Mouse (Mus musculus): ENCODE measurements around the gene Nit1.
"Not testable (repeated sequence)": the region's sequence is repeated elsewhere in the genome, so short reads cannot be mapped to it uniquely, and the experiment has no call there.

Nit1 gene

GRCm38 (mm10) chr1:171348665-171349064, 3.2 kb upstream of the Nit1 start:
- no peak for DNase-seq

GRCm38 (mm10) chr1:171346095-171346450, 627 bp upstream of the Nit1 start:
- peak; percentile 19 for DNase-seq

- peak; percentile 70 for DNase-seq
Measured at GRCm38 (mm10) chr1:171344715-171345114, 731 bp downstream of the Nit1 start.

- peak; percentile 86 for DNase-seq
Measured at GRCm38 (mm10) chr1:171343922-171344677, 1.3 kb downstream of the Nit1 start.

GRCm38 (mm10) chr1:171342262-171343207, 2.9 kb downstream of the Nit1 start:
- peak; percentile 82 for DNase-seq

- DNase-seq = peak; percentile 41
Measured at GRCm38 (mm10) chr1:171330216-171330560, 15.3 kb downstream of the Nit1 start.

- DNase-seq = peak; percentile 36
Measured at GRCm38 (mm10) chr1:171329433-171330215, 15.8 kb downstream of the Nit1 start.

- peak; percentile 96 for DNase-seq
Measured at GRCm38 (mm10) chr1:171328839-171329432, 16.5 kb downstream of the Nit1 start, which contains the start of gene Dedd. Gene Dedd (plus strand): TSS chr1:171329145.

GRCm38 (mm10) chr1:171328244-171328643, 17.2 kb downstream of the Nit1 start:
- DNase-seq = no peak

- DNase-seq = not testable (repeated sequence)
Measured at GRCm38 (mm10) chr1:171326588-171326987, 18.9 kb downstream of the Nit1 start.

- no peak for DNase-seq
Measured at GRCm38 (mm10) chr1:171325571-171325970, 19.9 kb downstream of the Nit1 start.

- peak; percentile 56 for DNase-seq
Measured at GRCm38 (mm10) chr1:171322012-171322411, 23.4 kb downstream of the Nit1 start.

GRCm38 (mm10) chr1:171321415-171321814, 24.0 kb downstream of the Nit1 start:
- peak; percentile 35 for DNase-seq

GRCm38 (mm10) chr1:171320151-171320550, 25.3 kb downstream of the Nit1 start:
- DNase-seq = no peak

GRCm38 (mm10) chr1:171319748-171320147, 25.7 kb downstream of the Nit1 start:
- peak; percentile 70 for DNase-seq

- no peak for DNase-seq
Measured at GRCm38 (mm10) chr1:171309321-171309720, 36.1 kb downstream of the Nit1 start.

- not testable (repeated sequence) for DNase-seq
Measured at GRCm38 (mm10) chr1:171306157-171306556, 39.3 kb downstream of the Nit1 start.

- no peak for DNase-seq
Measured at GRCm38 (mm10) chr1:171298226-171298625, 47.2 kb downstream of the Nit1 start.

- no peak for DNase-seq
Measured at GRCm38 (mm10) chr1:171295063-171295402, 50.4 kb downstream of the Nit1 start.

- peak; percentile 92 for DNase-seq
Measured at GRCm38 (mm10) chr1:171294298-171295062, 51.0 kb downstream of the Nit1 start, which contains the start of gene Ufc1. Gene Ufc1 (minus strand): TSS chr1:171295024.

GRCm38 (mm10) chr1:171293906-171294297, 51.5 kb downstream of the Nit1 start:
- DNase-seq = no peak

GRCm38 (mm10) chr1:171293351-171293750, 52.1 kb downstream of the Nit1 start:
- peak; percentile 9 for DNase-seq
